Mouse (Mus musculus) liver (tissue): ENCODE measurements around the gene Ell3.

ENCODE experiments used
- DNase-seq: peaks from one replicate; pipeline ENCODE4 v3.0.0-alpha.2; 2020; ENCODE audit warnings: mixed read lengths

Ell3 gene

GRCm38 (mm10) chr2:121447006-121447405 is 2.9 kb upstream of the Ell3 start:
- no peak for DNase-seq

- no peak for DNase-seq
Measured at GRCm38 (mm10) chr2:121446506-121446905, 2.4 kb upstream of the Ell3 start.

GRCm38 (mm10) chr2:121445117-121445516 is 1.0 kb upstream of the Ell3 start:
- no peak for DNase-seq

GRCm38 (mm10) chr2:121443068-121443349 is 1.1 kb downstream of the Ell3 start:
- DNase-seq, result peak; percentile 23

GRCm38 (mm10) chr2:121442259-121443067 is 1.6 kb downstream of the Ell3 start:
- DNase-seq, result peak; percentile 91

- no peak for DNase-seq
Measured at GRCm38 (mm10) chr2:121441800-121442199, 2.3 kb downstream of the Ell3 start.

- DNase-seq, result no peak
Measured at GRCm38 (mm10) chr2:121440834-121441605, 3.1 kb downstream of the Ell3 start.

GRCm38 (mm10) chr2:121439746-121440145 is 4.3 kb downstream of the Ell3 start:
- no peak for DNase-seq

- no peak for DNase-seq
Measured at GRCm38 (mm10) chr2:121434854-121435253, 9.2 kb downstream of the Ell3 start.

GRCm38 (mm10) chr2:121425890-121426289 is 18.2 kb downstream of the Ell3 start:
- no peak for DNase-seq

GRCm38 (mm10) chr2:121423166-121423565 is 20.9 kb downstream of the Ell3 start:
- no peak for DNase-seq

- no peak for DNase-seq
Measured at GRCm38 (mm10) chr2:121418476-121418875, 25.6 kb downstream of the Ell3 start.

GRCm38 (mm10) chr2:121416356-121416755 is 27.7 kb downstream of the Ell3 start:
- no peak for DNase-seq

- no peak for DNase-seq
Measured at GRCm38 (mm10) chr2:121415591-121415990, 28.5 kb downstream of the Ell3 start.

GRCm38 (mm10) chr2:121415103-121415502 is 29.0 kb downstream of the Ell3 start:
- DNase-seq, result no peak

GRCm38 (mm10) chr2:121414139-121414685 is 29.9 kb downstream of the Ell3 start:
- peak; percentile 75 for DNase-seq

GRCm38 (mm10) chr2:121413387-121414042 is 30.6 kb downstream of the Ell3 start, which contains the start of the genes Pdia3 and Catsper2:
Gene Pdia3, plus strand, starts transcription at chr2:121413775.
Gene Catsper2, minus strand, starts transcription at chr2:121413792.
- DNase-seq, result peak; percentile 97

GRCm38 (mm10) chr2:121412843-121413386 is 31.2 kb downstream of the Ell3 start:
- DNase-seq, result peak; percentile 46

- peak; percentile 72 for DNase-seq
Measured at GRCm38 (mm10) chr2:121408160-121408559, 35.9 kb downstream of the Ell3 start.

GRCm38 (mm10) chr2:121403296-121403695 is 40.8 kb downstream of the Ell3 start:
- DNase-seq, result no peak

GRCm38 (mm10) chr2:121396624-121397023 is 47.5 kb downstream of the Ell3 start:
- DNase-seq, result peak; percentile 83
